Mouse (Mus musculus) heart, adult 11 months (tissue): ENCODE data around the gene Cldn2.

Source experiments
- DNase-seq: peaks from one replicate; pipeline ENCODE4 v3.0.0; 2022

Cldn2 gene

DNA sequence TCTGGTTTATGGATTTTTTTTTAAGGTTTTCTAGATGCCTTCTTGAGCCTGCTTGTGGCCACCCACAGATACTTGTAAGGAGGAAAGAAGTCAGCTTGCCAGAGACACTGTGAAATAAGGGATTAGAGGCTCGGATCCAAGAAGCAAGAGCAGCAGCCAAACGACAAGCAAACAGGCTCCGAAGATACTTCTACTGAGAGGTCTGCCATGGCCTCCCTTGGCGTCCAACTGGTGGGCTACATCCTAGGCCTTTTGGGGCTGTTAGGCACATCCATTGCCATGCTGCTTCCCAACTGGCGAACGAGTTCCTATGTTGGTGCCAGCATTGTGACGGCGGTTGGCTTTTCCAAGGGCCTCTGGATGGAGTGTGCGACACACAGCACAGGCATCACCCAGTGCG is 7.9 kb downstream of the Cldn2 start:
- peak; percentile 85 for DNase-seq

DNA sequence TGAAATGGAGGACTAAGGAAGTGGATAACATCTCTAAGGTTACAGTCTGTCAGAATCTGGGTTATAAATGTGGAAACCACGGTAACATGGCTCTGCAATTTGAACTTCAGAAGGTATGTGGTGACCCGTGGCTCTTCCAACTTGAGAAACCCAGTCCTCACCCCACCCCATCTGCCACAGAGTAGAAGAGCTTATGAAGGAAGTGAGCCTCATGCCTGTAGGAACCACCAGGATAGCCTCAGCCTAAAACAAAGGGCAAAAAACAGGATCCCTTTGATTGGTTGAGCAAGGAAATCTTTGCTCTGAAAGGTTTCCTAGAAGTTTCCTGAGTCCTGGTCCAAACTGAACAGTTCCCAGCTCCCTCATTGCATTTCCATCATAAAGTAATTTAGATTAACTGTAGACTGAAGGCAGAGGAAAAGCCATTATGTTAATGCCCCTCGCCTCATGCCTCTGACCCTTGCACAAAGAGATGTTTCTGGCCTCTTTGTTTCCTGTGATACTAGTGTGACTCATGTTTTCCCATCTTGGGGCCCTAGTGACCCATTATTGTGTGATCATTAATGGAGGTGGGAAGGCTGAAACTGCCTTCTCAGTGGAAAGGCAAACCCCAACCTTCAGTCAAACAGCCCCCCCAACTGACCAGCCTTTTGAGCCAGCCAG is 12.1 kb downstream of the Cldn2 start:
- no peak for DNase-seq

DNA sequence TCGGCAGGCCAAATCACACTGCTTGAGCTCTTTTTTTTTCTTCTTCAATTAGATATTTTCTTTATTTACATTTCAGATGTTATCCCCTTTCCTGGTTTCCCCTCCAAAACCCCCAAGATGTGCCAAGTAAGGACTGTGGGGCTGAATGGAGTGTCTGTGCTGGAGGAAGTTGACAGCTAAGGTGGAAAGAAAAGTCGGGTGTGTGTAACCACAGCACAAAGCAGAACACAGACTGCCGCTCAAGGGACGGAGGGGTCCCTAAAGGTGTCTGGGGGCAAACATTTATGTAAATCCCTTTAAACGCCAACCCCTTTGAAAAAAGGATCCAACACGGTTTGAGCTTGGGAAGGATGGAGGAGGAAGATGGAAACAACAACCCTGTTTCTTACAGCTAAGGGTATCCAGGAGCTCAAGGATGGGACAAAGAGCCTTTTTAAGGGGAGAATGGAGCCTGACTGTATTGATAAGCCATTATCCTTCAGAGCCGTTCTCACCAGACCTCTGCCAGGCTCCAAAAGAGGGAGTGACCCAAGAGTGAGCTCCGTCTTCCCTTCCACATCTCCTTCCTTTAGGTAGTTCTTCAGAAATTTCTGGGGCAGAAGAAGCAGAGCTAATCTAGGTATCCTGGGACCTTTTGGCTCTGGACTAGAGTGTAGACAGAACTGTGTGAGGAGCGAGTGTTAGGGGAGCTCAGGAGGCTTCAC is 12.8 kb downstream of the Cldn2 start:
- DNase-seq, result no peak

DNA sequence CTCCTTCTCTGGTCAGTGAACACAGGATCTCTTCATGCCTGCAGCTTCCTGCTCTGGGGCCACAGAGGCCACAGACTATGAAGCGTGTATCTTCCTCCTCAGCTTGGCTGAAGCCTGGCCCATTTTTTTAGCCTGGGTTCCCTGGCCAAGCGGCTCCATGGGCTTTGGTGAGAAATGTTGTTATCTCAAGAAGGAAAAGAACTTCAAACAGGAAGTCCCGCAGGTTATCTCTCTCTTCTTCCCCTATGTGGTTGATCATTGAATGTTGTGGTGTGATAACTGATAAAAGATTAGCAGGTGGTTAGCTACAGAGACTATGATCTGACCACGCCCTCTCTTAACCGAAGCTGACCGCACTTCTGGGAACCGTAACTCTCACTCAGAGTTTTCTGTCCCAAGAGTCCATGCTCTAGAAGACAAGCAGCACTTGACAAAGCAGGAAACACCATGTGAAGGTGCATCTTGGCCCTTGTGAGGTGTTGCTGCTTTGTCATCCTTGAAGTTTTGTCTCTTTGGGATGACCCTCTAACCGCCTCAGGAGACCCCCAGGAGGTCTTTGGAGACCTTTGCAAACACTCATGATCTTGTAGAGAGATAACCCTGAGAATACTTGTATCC is 13.5 kb downstream of the Cldn2 start:
- DNase-seq, result no peak

DNA sequence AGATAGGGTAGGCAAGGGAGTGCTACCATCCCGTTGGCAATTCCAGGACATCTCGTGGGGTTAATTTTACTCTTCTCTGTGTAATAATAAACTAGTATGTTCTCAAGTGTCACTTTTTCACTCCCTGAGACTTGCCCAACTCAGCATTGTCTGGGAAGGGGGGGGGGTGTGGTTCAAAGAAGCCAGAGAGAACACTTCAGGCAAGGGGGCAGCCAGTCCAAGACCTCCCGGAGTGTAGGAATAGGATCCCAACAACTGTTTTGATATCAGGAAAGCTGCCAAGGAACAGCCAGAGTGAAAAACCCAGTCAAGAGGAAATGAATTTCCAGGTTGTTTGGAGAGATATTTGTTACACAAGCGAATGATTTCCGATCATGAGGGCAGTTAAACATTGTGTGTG is 14.6 kb downstream of the Cldn2 start:
- DNase-seq, result no peak

DNA sequence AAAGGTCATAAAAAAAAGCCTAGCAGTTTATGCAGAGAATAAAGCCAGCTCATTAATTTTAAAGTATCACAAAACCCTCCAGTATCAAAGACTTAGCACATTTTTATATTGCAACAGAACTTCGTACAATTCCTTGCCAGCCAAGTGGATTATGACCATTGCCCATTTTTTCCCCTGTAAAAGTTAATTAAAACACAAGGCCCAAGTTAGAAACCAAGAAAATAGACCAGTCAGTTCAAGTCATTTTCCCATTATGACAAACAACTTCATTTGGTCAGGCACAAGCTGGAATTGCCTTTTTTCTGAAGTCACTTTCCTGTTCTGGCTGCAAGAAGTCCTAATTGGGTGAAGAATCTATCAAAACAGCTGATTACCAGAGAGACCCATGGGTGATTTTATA is 24.8 kb downstream of the Cldn2 start:
- DNase-seq, result no peak

DNA sequence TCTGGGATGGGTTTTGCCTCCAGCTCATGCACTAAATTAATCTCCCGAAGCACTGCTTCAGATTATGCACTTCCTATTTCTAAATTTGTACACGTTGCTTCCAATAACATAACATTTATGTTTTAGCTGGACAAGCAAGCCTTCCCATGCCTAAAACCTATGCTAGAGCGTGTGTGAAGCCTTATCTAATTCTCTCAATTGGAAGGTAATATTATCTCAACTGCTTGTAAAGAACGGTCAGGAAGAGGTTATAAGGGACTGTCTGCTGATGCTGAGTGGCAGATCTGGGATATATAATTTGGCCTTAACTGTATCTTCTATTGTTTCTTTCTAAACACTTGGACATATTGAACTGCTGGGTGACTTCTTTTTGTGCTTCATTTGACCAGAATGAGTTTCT is 26.3 kb downstream of the Cldn2 start:
- no peak for DNase-seq

DNA sequence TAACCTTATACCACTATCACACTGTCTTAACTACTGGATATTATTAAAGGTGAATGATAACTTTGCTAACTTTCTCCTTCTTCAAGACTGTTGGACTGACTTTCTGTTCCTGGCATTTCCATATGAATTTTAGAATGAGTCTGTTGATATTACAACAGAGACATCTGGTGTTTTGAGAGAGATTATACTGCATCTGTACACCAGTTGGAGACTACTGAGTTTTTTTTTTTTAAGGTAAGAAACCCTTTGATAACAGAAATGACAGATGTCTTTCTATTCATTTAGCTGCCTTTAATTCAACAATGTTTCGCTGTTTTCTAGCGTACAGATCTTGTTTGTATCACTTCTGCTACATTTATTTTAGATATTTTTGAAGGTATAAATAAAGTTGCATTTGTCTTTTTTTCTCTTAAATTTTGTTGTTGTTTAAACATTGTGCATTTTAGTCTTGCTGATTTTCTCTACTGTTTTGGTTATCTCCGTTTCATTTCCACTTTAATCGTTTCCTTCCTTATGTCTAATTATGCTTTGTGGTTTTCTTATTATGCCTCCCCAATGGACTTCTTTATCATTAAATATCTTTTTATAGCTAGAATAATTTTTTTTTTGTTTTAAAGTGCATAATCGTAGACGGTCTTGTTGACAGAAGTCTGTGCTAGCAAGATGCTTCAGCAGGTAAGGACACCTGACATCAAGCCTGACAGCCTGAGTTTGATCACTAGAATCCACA is 27.9 kb downstream of the Cldn2 start:
- no peak for DNase-seq

DNA sequence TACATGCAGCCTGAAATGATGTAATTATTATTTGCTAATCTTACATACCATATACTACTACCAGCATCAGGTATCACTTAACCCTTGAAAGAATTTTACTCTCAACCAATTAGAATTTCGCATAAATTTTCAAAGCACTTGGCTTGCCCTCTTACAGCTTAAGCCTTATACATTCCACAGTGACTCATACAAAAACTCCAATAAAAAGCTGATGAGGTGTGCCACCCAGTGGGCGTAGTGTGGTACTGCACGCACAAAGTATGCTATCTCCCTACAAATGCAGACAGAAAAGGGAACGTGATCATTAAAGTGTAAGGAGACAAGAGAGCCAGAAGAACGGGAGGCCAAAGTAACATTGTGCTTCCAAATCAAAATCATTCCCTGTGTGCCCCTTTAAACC is 31.8 kb downstream of the Cldn2 start:
- DNase-seq, result no peak

DNA sequence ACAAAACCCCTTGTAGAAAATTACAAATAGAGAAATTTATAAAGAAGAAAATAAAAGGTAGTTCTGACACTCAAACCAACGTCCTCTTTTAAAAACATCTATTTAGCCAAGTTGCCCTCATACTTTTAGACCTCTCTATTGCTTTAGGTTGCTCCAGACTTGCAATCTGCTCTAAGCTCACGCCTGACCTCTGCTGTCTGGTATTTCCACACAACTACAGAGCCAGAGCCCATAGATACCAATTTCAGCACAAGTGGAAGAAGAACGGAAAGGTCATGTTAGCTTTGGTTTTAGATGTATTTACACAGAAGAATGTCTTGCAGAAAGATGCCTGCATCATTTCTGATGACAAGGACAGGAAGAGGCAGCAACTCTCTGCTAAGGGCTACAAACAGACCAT is 38.4 kb downstream of the Cldn2 start:
- DNase-seq, result no peak

DNA sequence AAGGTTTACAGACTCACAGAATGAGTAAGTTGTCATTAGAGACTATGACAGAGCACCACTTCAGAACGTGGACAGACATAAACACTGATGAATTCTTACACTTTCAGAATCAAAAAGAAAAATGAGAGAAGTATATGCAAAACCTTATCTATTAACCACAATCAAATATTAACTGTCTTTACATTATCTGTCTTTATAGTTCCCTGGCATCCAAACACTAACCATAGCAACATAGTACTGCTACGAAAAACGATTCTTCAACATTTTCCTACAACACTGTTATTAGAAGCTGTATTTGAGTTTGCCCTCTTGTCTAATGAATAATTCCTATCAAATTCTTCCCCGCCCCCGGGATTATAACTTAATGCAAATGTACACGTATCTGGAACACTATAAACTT is 40.5 kb downstream of the Cldn2 start:
- DNase-seq, result no peak

DNA sequence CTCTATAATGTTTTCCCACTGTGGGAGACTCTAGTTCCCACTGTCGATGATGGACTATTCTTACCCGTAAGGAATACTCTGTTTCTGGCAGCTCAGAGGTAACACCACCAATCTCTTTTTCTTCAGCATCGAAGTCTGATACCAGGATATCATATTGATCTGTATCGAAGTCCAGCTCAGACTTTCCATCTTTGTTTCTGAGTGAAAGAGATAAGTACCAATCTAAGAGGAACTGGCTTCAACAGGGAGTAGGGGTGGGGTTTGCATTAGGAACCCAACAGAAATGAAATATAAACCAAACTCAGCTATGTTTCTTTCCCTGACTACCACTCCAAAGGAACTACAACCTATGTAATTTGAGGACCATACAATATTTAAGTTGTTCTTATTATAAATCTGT is 54.2 kb downstream of the Cldn2 start:
- no peak for DNase-seq

DNA sequence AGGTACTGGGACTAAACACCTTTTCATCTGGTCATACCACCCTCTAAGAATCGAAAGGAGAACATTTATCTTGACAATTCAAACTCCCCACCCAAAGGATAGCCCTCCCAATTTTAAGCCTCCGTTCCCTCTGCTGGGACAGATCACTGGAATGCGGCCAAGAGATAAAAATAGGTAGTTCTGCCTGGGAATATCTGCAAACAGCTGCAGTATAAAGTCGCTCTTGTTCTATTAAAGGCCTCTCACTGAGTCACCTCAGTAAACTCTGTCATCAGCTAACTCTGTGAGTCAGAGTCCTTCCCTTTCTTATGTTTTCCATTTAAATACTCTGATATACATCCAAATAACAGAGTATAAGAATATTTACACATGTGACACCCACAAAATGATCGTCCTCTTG is 58.8 kb downstream of the Cldn2 start:
- no peak for DNase-seq
